Mouse (Mus musculus): Measurements from ENCODE around the gene Exoc6.
"Not testable (repeated sequence)": the region's sequence is repeated elsewhere in the genome, so short reads cannot be mapped to it uniquely, and the experiment has no call there.

Exoc6 gene

DNA sequence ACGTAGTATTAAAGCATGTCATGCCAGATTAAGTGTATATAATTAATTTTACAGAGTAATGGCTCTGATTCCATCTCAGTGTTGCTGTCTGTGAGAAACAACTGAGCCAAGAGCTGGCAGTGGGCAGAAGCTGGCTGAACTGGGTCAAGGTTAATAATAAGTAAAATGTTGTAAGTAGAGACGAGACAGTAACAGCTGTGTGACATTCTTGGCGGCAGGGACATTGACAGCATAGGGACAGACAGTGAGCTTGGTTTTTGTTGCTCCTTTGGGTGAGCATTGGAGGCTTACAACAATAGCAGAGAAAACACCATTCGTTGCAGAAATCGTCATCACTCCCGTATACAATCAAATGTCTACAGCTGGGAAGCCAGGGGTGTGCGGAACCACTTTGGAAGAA is 13.8 kb upstream of the Exoc6 start:
- DNase-seq (ENCODE audit: extremely low read depth, low read depth): no peak

- no peak for DNase-seq (ENCODE audit: extremely low read depth, low read depth)
Measured at GRCm38 (mm10) chr19:37537717-37538116, 12.5 kb upstream of the Exoc6 start.

DNA sequence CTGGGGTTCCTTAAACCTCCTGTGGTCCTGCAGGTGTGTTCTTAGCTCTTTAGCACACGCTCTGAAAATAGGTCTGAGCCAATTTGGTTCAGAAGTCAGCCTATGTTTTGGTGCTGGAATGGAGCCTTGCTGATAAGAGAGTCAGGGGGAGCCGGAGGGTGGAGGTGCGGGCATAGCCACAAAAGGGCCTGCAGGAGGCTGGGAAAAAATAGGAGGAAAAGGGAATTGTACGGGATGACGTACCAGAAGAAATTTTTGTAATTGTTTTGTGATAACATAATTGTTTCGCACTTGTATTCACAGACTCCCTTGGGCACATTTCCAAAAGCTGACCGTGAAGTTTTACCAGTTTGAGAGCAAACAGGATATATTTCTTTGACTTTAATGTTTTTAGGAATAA is 10.0 kb upstream of the Exoc6 start:
- no peak for DNase-seq (ENCODE audit: extremely low read depth, low read depth)

GRCm38 (mm10) chr19:37543537-37544326 is 6.5 kb upstream of the Exoc6 start:
- peak; percentile 74 for DNase-seq (ENCODE audit: extremely low read depth, low read depth)

DNA sequence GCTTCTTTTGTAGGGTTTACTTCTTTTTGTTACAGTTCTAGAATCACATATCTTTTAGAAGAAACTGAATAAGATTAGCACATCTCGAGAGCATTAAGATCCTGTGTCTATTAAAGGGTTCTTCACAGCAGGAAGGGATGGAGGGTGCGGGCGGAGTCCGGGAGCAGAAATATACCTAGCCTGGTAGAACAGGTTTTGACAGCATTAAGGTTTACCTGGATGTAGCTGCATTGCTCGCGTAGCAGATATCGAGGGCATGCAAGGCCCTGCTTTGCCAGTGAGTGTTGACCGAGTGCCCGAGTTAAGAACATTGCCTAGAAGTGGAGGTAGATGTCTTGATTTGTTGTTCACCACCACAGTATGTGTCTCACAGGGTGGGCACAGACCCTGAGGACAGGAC is 5.7 kb upstream of the Exoc6 start:
- DNase-seq (ENCODE audit: extremely low read depth, low read depth): no peak

DNA sequence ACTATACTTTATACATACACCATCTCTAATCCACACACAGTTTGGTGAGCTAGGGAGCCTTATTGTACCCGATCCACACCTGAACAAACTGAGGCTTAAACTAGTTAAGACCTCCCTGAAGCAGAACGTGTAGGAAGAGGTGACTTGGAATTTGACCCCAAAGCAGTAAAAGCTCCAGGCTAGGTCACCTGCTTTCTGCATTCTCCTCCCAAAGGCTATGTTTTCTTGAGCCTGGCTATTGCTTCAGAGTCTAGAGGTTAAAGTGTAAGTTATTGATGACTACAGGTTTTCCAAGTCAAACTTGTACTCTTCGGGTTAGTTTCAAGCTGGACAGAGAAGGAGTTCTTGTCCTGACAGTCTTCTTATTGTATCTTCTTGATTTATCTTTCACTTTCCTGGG is 5.0 kb upstream of the Exoc6 start:
- no peak for DNase-seq (ENCODE audit: extremely low read depth, low read depth)

GRCm38 (mm10) chr19:37545725-37546124 is 4.5 kb upstream of the Exoc6 start:
- DNase-seq (ENCODE audit: extremely low read depth, low read depth): no peak

DNA sequence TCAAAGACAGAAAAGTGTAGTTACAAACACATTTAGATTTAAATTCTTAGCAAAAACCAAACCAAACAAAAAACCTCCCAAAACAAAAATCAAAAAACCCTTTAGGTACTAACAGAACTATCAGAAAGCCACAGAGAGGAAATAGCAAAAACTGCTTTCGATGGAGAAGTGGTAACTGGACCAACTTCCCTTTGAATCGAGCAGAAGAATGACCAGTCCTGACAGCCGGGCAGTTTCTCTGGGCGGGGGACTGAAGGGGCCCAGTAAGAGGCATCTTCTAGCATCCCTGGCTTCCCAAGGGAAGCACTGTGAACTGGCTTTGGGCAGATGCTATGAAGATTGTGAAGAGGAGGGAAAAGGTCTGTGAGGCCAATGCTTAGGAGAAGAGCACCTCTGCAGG is 3.4 kb upstream of the Exoc6 start:
- DNase-seq (ENCODE audit: extremely low read depth, low read depth): no peak

DNA sequence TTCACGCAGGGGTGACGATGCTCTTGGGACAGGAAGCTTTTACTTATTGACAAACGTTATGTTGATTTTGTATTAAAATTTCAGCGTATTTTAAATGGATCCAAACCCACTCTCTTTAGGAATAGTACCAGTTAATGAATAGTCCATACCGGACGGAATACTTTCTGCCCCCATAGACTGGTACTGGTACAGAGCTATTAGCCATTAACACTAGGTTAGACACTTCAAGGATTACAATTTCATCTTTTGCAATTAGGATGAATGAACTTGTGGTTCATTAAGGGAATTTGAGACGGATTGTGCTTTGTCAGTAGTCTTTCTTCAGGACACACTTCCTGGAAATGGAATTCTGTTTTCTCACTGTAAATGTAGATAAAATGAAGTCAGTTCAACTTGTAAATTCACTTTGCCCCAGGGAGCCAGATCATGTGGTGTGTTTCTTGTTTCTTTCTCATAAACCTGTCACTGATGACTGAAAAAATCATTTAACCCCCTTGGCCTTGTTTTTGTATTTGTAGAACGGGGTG is 885 bp downstream of the Exoc6 start:
- DNase-seq (ENCODE audit: extremely low read depth, low read depth): no peak

DNA sequence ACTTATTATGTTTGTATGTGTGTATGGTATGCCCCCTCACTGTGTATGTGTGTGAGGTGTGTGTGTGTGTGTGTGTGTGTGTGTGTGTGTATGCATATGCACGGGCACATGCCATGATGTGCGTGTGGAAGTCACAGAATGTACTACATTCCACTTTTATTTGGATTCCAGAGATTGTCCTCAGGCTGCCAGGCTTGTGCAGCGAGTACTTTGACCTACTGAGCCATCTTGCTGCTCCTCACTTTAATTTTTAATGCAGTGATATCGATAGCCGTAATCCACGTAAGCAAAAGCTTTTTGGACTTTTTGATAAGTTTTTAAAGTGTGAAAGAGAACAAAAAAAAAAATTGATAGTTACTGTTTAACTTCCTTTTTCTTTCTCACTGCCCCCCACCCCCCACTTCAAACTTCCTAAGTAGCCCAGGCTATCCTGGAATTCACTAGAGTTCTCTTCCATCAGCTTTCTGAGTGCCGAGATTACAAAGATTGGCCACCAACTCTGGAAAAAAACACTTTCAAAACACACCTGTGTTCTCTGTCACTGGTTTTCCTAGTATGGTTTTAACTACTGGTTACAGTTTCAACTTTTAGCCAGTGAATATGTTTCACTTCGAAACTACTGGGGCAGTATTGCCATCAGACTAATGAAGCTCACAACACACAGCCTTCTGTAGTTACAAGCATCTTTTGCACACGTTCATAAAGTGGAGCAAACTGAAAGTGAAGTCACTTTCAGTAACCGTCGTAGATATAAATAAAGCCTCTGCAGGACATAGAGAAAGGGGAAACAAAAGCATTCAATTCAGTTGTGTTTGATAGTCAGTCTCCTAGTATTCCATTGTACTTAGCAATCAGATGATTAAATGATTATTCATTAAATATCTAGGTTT is 3.4 kb downstream of the Exoc6 start:
- DNase-seq (ENCODE audit: extremely low read depth, low read depth): no peak

DNA sequence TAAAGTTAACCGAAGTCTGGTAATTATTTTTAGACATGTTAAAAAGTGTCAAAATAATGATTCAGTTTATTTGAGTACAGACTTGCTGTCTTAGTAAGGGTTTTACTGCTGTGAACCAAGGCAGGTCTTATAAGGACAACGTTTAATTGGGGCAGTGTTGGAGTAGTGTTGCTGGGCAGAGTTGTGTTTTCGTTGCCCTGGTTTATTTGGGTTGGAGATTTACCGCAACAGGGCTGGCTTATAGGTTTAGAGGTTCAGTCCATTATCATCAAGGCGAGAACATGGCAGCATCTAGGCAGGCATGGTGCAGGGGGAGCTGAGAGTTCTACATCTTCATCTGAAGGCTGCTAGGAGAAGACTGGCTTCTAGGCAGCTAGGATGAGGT is 4.0 kb downstream of the Exoc6 start:
- not testable (repeated sequence) for DNase-seq (ENCODE audit: extremely low read depth, low read depth)

GRCm38 (mm10) chr19:37555863-37556566 is 5.8 kb downstream of the Exoc6 start:
- DNase-seq (ENCODE audit: extremely low read depth, low read depth): peak; percentile 88

DNA sequence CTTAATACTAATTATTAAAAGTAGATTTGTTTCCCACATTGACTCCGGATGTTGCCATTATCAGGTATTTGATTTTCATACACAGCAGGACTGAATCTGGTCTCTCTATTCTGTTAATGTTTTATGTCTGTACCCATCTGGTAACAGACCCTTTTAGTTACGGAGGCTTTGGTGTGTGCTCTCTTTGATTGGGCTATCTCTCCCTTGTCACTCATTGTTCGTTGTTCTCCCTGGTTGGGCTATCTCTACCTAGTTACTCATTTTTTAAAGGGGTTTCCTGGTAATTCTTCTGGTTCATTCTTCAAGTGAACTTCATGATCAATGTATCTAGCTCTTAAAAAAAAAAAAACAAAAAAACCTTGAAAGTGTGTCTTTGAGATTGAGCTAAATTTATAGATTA is 7.7 kb downstream of the Exoc6 start:
- DNase-seq (ENCODE audit: extremely low read depth, low read depth): no peak

DNA sequence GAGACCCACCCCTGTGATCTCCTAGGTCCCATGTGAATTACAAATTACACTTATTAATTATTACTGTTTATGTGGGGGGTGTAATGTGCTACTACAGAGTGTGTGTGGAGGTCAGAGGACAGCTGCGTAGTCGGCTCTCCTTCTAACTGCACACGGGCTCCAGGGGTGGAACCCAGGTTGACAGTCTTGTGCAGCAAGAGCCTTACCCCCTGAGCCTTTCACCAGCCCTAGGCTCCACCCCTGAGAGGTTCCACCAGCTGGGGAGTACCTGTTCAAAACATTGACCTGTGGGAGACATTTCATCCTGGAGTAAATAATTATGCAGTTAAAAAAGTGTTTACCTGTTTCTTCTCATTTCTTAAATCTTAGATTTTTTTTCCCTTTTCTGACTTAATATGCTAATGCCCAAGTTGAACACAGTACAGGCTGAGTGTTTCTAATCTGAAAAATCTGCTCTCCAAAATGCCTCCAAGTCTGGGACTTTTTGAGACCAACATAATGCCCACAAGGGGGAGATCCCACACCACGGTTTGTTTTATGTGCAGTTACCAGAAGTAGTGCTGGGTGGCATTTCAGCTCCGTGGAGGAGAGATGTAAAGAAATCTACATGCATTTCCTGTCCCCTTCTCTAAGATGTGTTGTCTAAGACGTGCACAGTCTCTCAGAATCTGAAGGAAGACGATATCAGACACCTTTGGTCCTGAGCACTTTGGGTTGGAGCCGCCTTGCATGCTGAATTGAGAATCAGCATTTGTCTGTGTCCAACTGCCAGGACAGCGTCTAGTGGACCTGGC is 9.3 kb downstream of the Exoc6 start:
- no peak for DNase-seq (ENCODE audit: extremely low read depth, low read depth)

GRCm38 (mm10) chr19:37560080-37560427 is 9.8 kb downstream of the Exoc6 start:
- DNase-seq (ENCODE audit: extremely low read depth, low read depth): no peak

DNA sequence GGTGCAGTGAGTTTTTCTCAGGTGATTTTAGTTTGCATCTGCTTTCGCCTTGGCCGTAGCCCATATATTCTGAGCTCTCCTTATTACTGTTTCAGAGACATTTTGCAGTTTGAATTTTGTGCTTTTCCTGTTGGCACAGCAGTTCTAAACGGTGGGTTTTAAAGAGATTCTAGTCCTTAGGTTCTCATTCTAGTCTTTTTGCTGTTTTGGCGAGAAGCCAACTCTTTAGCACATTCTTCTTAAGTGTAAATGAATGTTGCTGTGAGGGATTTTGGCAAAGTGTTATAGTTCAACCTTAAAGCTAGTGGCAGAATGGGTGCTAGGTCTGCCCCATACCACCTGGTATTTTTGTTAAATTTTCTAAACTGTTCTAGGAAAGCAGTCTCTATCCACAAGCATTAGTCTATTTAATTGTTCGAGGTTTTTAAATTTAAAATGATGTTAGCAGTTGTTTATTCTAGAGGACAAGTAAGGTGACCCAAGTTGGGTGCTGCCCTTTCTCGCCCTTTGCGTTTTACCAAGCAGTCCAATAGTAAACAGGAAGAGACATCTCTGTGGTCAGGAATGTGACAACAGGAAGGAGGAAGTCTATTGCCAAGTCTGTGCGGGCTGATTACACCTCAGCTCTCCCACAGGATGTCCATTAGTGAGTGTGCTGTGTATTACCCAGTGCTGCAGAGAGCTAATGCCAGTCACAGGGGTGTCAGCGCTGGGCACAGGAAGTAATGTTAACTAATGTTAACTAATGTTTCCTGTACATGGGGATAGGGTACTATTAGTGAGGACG is 11.1 kb downstream of the Exoc6 start:
- DNase-seq (ENCODE audit: extremely low read depth, low read depth): peak; percentile 91

- no peak for DNase-seq (ENCODE audit: extremely low read depth, low read depth)
Measured at GRCm38 (mm10) chr19:37563763-37564162, 13.5 kb downstream of the Exoc6 start.

GRCm38 (mm10) chr19:37565806-37566205 is 15.6 kb downstream of the Exoc6 start:
- no peak for DNase-seq (ENCODE audit: extremely low read depth, low read depth)

GRCm38 (mm10) chr19:37569186-37569754 is 19.1 kb downstream of the Exoc6 start:
- DNase-seq (ENCODE audit: extremely low read depth, low read depth): no peak

All from MEL-GATA-1-ER (cell line).